Mouse (Mus musculus) midbrain, embryonic 11.5 days (tissue): ENCODE measurements at regions not wholly inside any gene's neighbourhood (a gene's known extent, or its start where the extent isn't known, plus 50 kb on each side); places are given as distances from the start of the nearest gene placed in this dataset.
A peak's percentile ranks its signal among the peaks of the same experiment; 100 is the strongest.

Source experiments
- ATAC-seq: fragments of 200-750 bp; cut with Nextera tagmentation; 2 replicates; pipeline ENCODE4 v1.8.0; 2017; ENCODE audit warnings: moderate TSS enrichment, moderate library complexity; ENCODE audit not compliant: low FRiP score
- DNase-seq: peaks from one replicate; pipeline ENCODE4 v3.0.0; 2015; ENCODE audit warnings: low spot score; ENCODE audit errors: missing footprints
- H3K27ac ChIP-seq: fragments of 300-500 bp; sonication (generic); 2 replicates; pipeline ENCODE4 v1.5.1; 2014; ENCODE audit warnings: low read depth, low read length
- H3K27me3 ChIP-seq: fragments of 300-500 bp; sonication (generic); 2 replicates; pipeline ENCODE4 v1.6.1; 2014; ENCODE audit warnings: mild to moderate bottlenecking, low read length, moderate library complexity, mixed read lengths; ENCODE audit not compliant: control insufficient read depth, insufficient read depth
- H3K36me3 ChIP-seq: fragments of 300-500 bp; sonication (generic); 2 replicates; pipeline ENCODE4 v1.6.1; 2014; ENCODE audit warnings: mild to moderate bottlenecking, low read length, moderate library complexity, mixed read lengths; ENCODE audit not compliant: control insufficient read depth, insufficient read depth
- H3K4me1 ChIP-seq: fragments of 300-500 bp; sonication (generic); 2 replicates; pipeline ENCODE4 v1.6.1; 2014; ENCODE audit warnings: low read length; ENCODE audit not compliant: control insufficient read depth, insufficient read depth
- H3K4me2 ChIP-seq: fragments of 300-500 bp; sonication (generic); 2 replicates; pipeline ENCODE4 v1.6.1; 2014; ENCODE audit warnings: mild to moderate bottlenecking, moderate library complexity
- H3K4me3 ChIP-seq: fragments of 300-500 bp; sonication (generic); 2 replicates; pipeline ENCODE4 v1.5.1; 2014; ENCODE audit warnings: low read depth, low read length
- H3K9ac ChIP-seq: fragments of 300-500 bp; sonication (generic); 2 replicates; pipeline ENCODE4 v1.6.1; 2014; ENCODE audit warnings: low read length
- H3K9me3 ChIP-seq: fragments of 300-500 bp; sonication (generic); 2 replicates; pipeline ENCODE4 v1.6.1; 2016; ENCODE audit warnings: low read length; ENCODE audit not compliant: control insufficient read depth
- WGBS: fragments of 180-500 bp; shearing (Covaris S2); extraction: QIAGEN DNeasy Blood & Tissue Kit; methylation state at CpG from one replicate; pipeline ENCODE4 v1.1.7; 2014; 5-methylcytosine and 5-hydroxymethylcytosine counted together

- Histone ChIP-seq H3K4me3 (no peak overlapping the region), H3K9ac (no peak overlapping the region), H3K4me2 (no peak overlapping the region), H3K9me3 (no peaks in the 10 kb centered on the region), H3K36me3 (no peaks in the 10 kb centered on the region), H3K27me3 (no peaks in the 10 kb centered on the region), H3K4me1 (peaks cover 4% of the 10 kb centered on the region), H3K27ac (no peak overlapping the region)
- 52% methylated on average over 12 of the region's 12 CpGs for WGBS
- ATAC-seq, result no peak
- peak; percentile 86 for DNase-seq
These were observed 49.8 kb upstream of the Sipa1l2 start for GRCm38 (mm10) chr8:125619336-125619906.
